Mouse (Mus musculus): ENCODE data around the gene Znhit6.

Znhit6 gene

GRCm38 (mm10) chr3:145575743-145576481 is at the start of gene Znhit6:
Gene Znhit6 (plus strand): TSS chr3:145576205.
- DNase-seq, result peak; percentile 95

DNA sequence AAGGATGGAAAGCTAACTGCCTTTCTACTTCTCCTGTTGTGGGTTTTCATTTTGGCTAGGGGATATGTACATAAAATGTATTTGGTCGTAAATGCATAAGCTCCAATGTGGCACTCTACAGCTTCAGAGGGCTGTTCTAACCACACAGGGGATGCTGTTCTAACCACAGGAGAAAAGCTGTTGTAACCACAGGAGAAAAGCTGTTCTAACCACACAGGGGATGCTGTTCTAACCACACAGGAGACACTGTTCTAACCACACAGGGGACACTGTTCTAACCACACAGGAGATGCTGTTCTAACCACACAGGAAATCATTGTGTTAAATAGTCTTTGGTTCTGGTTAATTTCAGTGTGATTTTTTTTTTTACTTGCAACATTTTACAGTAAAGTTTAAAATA is 38.1 kb upstream of the Znhit6 start:
- DNase-seq, result no peak

GRCm38 (mm10) chr3:145548441-145549415 is 27.3 kb upstream of the Znhit6 start:
- DNase-seq, result no peak

DNA sequence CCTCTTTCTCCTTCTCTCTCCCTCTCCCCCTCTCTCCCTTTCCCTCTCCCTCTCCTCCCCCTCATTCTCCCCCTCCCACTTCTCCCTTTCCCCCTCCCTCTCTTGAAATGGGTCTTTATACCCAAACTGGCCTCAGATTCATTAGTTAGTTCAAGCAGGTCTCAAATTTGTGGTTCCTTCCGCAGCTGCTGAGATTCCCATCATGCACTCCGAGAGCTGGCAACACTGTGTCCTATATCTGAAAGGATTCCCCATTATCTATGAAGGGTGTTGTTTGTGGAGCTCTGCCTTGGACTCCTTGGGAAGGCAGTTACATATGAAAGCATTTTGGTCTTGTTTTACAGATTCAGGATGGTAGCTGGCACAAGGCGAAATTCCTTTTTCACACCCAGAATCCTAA is 25.8 kb upstream of the Znhit6 start:
- no peak for DNase-seq

DNA sequence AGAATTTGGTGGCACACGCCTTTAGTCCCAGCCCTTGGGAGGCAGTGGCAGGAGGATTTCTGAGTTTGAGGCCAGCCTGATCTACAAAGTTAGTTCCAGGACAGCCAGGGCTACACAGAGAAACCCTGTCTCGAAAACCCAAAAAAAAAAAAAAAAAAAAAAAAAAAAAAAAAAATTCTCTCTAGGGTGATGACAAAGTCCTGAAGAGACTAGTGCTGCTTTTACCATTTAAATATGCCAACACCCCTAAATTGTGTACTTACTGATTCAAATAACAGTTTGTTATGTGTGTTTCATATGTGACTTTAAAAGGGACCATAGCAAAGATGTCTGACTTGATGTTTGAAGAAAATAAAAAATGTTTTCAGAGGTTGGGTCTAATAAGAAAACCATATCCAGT is 21.6 kb upstream of the Znhit6 start:
- DNase-seq, result no peak

GRCm38 (mm10) chr3:145556206-145556605 is 19.8 kb upstream of the Znhit6 start:
- no peak for DNase-seq

DNA sequence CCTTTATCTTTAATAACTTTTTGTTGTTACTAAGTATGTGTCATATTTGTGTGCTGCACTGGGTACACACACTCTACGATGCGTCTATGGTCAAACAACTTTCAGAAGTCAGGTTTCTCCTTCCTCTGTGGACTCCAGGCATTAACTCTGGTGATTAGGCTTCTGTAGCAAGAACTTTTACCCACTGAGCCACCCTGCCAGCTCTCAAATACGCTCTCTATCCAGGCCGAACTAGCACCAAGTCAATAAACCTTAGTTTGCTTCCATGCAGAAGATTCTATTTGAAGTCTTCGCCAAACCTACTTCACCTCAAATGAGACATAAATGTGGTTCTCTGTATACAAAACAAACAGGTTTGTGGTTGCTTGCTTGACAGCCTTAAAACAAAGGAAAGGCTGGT is 16.3 kb upstream of the Znhit6 start:
- DNase-seq, result no peak

DNA sequence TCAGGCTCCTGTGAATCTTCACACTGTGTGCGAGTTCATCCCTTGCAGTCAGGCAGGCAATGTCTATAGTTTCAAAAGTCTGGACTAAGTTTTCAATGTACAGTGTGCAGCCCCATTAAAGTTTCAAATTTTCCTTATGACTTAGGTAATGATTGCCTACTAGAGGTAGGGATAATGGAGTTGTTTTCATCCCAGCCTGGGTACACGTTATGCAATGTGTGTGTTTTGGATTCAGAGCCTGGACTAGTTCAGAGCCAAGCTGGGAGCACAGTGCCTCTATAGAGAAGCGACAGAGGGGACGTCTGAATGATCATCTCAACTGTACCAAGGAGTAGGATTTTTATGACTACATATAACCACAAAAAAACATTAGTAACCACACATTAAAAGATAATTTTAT is 15.9 kb upstream of the Znhit6 start:
- DNase-seq, result no peak

DNA sequence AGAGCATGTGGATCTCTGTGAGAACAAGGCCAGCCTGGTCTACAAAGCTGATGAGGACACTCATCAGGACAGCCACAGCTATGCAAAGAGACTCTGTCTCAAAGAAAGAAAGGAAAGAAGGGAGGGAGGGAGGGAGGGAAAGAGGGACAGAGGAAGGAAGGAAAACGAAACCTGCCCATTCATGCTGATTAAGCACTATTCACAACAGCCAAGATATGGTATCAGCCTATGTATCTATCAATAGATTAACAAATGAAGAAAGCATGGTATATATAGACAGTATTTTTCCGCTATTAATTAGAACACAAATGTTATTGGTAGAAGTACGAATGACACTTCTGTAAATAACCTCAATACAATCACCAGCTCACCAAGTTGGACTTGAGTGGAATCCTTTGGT is 1.5 kb upstream of the Znhit6 start:
- no peak for DNase-seq

DNA sequence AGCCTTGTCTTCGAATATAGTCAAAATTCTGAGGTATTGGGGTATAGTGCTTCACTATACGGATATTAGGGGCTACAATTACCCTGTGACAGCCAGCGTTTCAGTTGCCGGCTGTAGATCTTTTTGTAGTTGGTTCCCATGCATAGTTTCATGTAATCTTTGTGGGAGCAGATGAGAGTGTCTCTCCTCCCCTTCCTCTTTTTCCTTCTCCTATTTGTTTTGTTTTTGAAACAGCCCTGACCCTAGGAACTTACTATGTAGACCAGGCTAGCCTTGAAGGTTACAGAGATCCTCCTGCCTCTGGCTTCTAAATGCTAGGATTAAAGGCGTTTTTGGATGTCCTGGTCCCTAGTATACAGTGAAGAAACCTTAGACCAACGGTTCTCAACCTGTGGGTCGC is 665 bp upstream of the Znhit6 start:
- DNase-seq, result no peak

DNA sequence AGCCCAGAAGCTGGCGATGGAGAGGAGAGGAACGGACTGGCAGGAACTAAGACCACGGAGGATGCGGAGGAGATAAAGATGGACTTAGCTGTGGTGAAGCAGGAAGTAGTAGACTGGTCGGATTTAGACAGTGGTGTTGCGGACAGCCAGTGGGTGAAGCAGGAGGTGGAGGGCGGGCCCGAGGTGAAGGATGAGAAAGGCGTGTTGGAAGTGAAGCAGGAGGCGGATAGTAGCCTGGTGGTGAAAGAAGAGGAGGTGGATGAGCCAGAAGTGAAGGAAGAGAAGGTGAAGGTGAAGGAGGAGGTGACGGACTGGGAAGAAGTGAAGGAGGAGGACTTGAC is 447 bp downstream of the Znhit6 start:
- no peak for DNase-seq

- DNase-seq, result no peak
Measured at GRCm38 (mm10) chr3:145576876-145577275, 871 bp downstream of the Znhit6 start.

DNA sequence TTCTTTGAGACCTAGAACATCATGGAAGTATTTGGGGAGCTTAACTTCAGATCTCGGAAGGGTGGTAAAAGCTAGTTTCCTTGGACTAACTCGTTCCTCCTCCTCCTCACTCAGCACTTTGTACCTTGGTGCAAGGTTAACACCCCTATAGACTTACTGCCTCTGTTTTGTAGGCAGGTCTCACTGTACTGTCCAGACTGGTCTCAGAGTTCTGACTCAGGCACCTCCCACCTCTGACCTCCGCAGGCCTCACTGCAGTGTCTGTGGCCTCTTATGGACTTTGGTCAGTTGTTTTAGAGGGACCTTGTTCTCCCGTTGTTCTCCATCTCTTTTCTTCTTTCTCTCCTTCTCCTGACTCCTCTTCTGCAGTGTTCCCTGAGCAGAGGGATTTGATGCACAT is 7.0 kb downstream of the Znhit6 start:
- DNase-seq, result no peak

DNA sequence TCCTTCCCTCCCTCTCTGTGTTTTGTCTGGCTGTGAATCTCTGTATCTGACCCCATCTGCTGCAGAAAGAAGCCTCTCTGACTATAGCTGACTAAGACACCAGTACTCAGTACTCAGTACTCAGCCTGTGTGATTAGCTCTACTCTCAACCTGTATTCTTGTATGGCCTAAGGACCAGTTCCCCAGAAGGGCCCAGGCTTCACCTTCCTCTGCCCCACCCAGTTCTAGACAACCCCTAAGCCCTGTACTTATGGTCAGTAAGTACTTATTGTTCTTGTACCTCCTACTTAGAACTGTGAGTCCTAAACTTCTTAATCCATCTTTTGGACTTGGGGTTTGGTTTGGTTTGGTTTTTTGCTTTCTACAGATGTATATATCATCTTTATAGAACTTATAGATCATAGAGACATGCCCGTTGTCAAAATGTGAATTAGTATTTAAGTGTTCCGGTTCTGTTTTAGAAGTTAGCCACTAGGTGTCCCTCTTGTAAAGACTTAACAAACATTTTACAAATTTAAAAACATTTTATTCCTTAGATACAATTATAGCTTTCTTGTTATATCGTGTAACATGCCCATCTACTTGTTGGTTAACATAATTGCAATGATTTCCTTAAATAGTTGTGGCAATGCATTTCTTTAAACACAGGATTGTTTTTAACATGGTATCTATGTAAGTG is 7.7 kb downstream of the Znhit6 start:
- no peak for DNase-seq

DNA sequence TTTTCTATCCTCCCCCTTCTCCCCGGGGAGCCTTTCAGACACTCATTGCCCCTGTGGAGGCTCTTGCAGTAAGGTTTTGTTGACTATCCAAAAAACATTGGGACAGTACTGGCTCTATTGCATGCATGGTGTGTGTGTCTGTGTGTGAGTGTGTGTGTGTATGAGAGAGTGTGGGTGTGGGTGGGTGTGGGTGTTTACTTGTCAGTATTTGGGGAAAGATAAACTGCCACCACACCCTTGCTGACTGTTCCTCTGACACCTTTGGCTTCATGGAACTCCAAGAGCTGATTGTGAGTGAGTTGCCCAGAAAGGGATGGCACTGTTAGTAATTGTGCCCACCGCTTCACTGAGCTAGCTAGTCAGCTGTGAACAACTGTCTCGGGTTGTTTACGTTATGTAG is 14.6 kb downstream of the Znhit6 start:
- DNase-seq, result no peak

DNA sequence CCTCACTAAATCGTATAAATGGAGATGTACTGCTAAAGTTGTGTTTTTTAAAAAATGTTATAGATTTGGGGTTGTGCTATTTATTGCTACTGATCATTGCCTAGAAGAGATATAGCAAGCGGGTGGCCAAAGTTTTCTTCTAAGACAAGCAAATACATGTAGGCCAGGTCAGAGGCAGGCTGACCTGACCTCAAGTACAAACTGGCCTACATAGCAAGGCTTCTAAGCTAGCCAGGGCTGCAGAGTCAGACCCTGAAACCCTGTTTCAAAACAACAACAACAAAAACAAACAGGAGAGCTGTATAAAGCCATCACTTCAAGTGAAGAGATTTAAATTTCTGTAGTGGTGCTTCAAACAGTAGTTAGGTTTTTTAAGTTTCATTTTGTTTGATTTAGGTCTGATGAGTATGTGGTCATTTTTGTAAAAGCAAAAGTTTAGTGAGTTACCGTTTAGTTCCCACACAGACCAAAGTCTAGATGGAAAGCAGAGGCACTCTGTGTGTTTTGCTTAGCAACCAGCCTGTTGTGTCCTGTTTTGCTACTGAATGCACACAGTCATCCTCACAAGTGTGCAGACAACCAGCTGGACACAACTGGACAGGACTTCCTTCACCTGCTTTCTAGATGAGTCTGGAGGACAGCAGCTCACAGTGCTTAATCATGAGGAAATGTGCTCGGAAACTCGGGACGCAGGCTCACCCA is 16.0 kb downstream of the Znhit6 start:
- DNase-seq, result no peak

DNA sequence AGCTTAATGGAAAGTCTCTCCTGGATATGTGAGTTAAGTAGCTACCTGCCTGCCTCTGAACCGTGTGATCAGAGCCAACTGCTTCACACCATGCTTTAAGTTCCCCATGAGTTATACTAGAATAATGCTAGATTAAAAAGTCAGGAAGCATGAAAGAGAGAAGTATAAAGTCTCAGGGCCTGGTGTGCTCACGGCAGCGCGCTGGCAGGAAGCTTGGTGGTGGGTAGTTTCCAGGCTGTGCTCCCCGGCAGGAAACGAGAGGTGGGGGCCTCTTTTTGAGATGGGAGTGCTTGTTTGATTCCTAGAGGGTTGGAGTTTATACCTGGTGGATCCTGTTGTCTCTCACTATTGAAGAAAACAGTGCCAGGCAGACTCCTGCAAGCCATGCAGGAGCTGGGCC is 19.3 kb downstream of the Znhit6 start:
- no peak for DNase-seq

DNA sequence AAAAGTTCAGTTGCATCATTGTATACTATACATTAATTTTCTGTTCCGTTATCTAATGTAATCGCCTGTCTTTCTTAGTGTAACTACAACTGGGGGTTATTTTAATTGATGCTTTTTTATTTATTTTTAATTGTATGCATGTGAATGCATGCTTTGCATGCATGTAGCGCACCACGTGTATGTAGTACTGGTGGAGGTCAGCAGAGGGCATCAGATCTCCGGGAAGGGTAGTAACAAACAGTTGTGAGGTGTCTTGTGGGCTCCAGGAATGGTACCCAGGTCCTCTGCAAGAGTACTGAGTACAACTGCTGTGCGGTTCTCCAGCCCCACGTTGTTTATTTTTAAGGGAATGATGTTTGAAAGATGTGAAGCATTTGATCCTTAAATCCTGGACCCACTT is 23.1 kb downstream of the Znhit6 start:
- no peak for DNase-seq

GRCm38 (mm10) chr3:145600801-145601200 is 24.8 kb downstream of the Znhit6 start:
- DNase-seq, result no peak

GRCm38 (mm10) chr3:145601345-145601744 is 25.3 kb downstream of the Znhit6 start:
- DNase-seq, result no peak

- no peak for DNase-seq
Measured at GRCm38 (mm10) chr3:145602410-145603206, 26.6 kb downstream of the Znhit6 start.
